Mouse (Mus musculus) limb, embryonic 15.5 days (tissue): ENCODE measurements at regions not wholly inside any gene's neighbourhood (a gene's known extent, or its start where the extent isn't known, plus 50 kb on each side); places are given as distances from the start of the nearest gene placed in this dataset.

Source experiments
- ATAC-seq: fragments of 200-750 bp; cut with Nextera tagmentation; 2 replicates; pipeline ENCODE4 v1.8.0; 2017; ENCODE audit warnings: low read depth, moderate TSS enrichment; ENCODE audit not compliant: insufficient number of reproducible peaks, low FRiP score, low TSS enrichment
- H3K27ac ChIP-seq: fragments of 300-500 bp; sonication (generic); 2 replicates; pipeline ENCODE4 v1.5.1; 2015; ENCODE audit warnings: moderate library complexity, mild to moderate bottlenecking, inconsistent platforms
- H3K27me3 ChIP-seq: fragments of 300-500 bp; sonication (generic); 2 replicates; pipeline ENCODE4 v1.6.1; 2015; ENCODE audit warnings: inconsistent platforms
- H3K36me3 ChIP-seq: fragments of 300-500 bp; sonication (generic); 2 replicates; pipeline ENCODE4 v1.6.1; 2015; ENCODE audit warnings: inconsistent platforms
- H3K4me1 ChIP-seq: fragments of 300-500 bp; sonication (generic); 2 replicates; pipeline ENCODE4 v1.6.1; 2015; ENCODE audit warnings: inconsistent platforms
- H3K4me2 ChIP-seq: fragments of 300-500 bp; sonication (generic); 2 replicates; pipeline ENCODE4 v1.6.1; 2015; ENCODE audit warnings: mild to moderate bottlenecking, inconsistent platforms
- H3K4me3 ChIP-seq: fragments of 300-500 bp; sonication (generic); 2 replicates; pipeline ENCODE4 v1.5.1; 2015; ENCODE audit warnings: mild to moderate bottlenecking, inconsistent platforms
- H3K9ac ChIP-seq: fragments of 300-500 bp; sonication (generic); 2 replicates; pipeline ENCODE4 v1.6.1; 2015; ENCODE audit warnings: inconsistent platforms
- H3K9me3 ChIP-seq: fragments of 300-500 bp; sonication (generic); 2 replicates; pipeline ENCODE4 v1.6.1; 2016; ENCODE audit warnings: inconsistent platforms
- WGBS: fragments of 180-500 bp; shearing (Covaris S2); methylation state at CpG from one replicate; pipeline ENCODE4 v1.1.7; 2015; 5-methylcytosine and 5-hydroxymethylcytosine counted together

GRCm38 (mm10) chr8:89605905-89606468, 562.0 kb upstream of the Sall1 start:
- Histone ChIP-seq H3K27me3 (no peaks in the 10 kb centered on the region), H3K4me2 (no peak overlapping the region), H3K4me3 (no peak overlapping the region), H3K36me3 (no peaks in the 10 kb centered on the region), H3K27ac (no peak overlapping the region), H3K9ac (no peak overlapping the region), H3K9me3 (no peaks in the 10 kb centered on the region), H3K4me1 (no peaks in the 10 kb centered on the region)
- 84% methylated on average over 4 of the region's 4 CpGs for WGBS
- ATAC-seq: no peak

DNA sequence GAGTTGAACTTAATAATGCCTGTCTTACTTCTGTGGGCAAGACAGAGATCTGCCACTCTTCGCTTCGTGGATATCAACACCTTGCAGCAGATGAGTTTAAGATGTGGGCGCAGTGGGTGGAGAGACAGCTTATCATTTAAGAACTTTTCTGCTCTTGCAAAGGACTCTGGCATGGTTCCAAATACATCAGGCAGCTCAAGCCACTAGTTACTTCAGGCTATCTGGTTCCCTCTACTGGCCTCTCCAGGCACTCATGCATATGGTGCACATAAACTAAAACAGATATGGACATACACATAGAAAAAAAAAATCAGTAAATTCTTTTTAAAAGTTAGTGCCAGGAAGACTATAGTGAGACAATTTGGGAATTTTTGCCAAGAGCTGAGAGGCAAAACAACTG, 560.5 kb upstream of the Sall1 start:
- Histone ChIP-seq H3K9me3 (no peaks in the 10 kb centered on the region), H3K4me3 (no peak overlapping the region), H3K4me1 (no peaks in the 10 kb centered on the region), H3K27ac (no peak overlapping the region), H3K36me3 (no peaks in the 10 kb centered on the region), H3K4me2 (no peak overlapping the region), H3K27me3 (no peaks in the 10 kb centered on the region), H3K9ac (no peak overlapping the region)
- ATAC-seq: no peak
- WGBS: 88% methylated on average over 3 of the region's 3 CpGs

DNA sequence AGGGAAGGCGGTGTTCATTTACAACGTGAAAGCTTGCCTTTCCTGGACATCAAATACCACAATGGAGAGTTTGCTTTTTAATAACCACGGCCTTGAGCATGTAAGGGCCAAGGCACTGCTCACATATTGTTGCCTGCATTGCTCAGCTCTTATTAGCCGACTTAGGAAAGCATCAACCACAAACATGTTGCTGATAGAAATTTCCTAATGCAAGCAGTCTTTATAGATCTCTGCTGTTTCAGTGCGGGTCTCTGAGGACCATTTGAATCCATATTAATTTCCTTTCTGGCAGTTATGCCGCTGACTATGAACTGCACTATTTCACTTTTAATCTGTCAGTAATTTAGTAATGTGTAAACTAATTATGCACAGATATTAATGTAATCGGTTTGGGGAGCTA, 552.4 kb upstream of the Sall1 start:
- Histone ChIP-seq H3K27me3 (0 out of 2 replicates have a peak, but pooled peaks cover 7% of the 10 kb centered on the region), H3K4me2 (no peak overlapping the region), H3K27ac (no peak overlapping the region), H3K4me3 (no peak overlapping the region), H3K4me1 (no peaks in the 10 kb centered on the region), H3K36me3 (no peaks in the 10 kb centered on the region), H3K9ac (no peak overlapping the region), H3K9me3 (no peaks in the 10 kb centered on the region)
- WGBS: 37% methylated on average over 7 of the region's 7 CpGs
- no peak for ATAC-seq

- H3K36me3 ChIP-seq: no peaks in the 10 kb centered on the region
- no peak overlapping the region for H3K4me2 ChIP-seq
- H3K4me1 ChIP-seq: no peaks in the 10 kb centered on the region
- no peak overlapping the region for H3K27ac ChIP-seq
- H3K4me3 ChIP-seq: no peak overlapping the region
- ATAC-seq: no peak
- H3K9ac ChIP-seq: no peak overlapping the region
- H3K9me3 ChIP-seq: no peaks in the 10 kb centered on the region
- H3K27me3 ChIP-seq: peaks cover 3% of the 10 kb centered on the region; the same call in 1 of the 2 replicates
Observed at GRCm38 (mm10) chr8:89583091-89583490, 539.1 kb upstream of the Sall1 start.

DNA sequence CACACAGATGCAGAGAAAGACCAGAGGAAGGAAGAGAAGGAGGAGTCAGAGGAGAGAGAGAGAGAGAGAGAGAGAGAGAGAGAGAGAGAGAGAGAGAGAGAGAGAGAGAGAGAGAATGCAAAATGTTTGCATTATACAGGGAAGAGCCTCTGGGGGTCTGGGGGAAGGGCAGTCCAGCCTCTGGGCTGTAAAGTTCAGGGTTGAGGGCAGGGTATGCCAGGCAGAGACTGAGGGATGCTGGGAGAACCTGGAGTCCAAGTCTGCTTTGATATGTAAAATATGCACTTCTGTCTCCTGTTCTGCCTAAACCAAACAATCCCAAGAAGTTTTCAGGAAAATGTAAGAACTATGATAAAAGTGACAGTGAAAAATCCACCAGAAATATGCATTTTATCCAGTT, 538.6 kb upstream of the Sall1 start:
- Histone ChIP-seq H3K9ac (no peak overlapping the region), H3K9me3 (no peaks in the 10 kb centered on the region), H3K27ac (no peak overlapping the region), H3K4me2 (no peak overlapping the region), H3K4me3 (no peak overlapping the region), H3K4me1 (no peaks in the 10 kb centered on the region), H3K27me3 (peaks cover 3% of the 10 kb centered on the region; the same call in 1 of the 2 replicates), H3K36me3 (no peaks in the 10 kb centered on the region)
- no peak for ATAC-seq

DNA sequence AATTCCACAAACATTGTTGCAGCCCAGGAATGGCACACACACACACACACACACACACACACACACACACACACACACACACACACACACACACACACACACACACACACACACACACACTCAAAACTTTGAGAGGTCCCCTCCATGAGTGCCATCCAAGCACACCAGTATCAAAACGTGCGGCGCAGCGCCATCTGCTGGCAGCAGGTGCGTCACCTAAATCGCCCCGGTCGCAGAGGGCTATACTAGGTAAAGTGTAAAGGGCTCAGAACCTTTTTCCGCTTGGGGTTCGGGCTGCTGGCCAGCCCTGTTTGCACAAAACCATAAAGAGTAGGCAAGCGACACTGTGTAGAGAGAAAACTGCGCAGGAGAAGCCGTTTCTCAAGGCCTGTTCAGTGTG, 527.9 kb upstream of the Sall1 start:
- H3K4me1 ChIP-seq: no peaks in the 10 kb centered on the region
- no peak overlapping the region for H3K4me3 ChIP-seq
- no peak for ATAC-seq
- H3K36me3 ChIP-seq: no peaks in the 10 kb centered on the region
- no peak overlapping the region for H3K4me2 ChIP-seq
- no peak overlapping the region for H3K9ac ChIP-seq
- no peaks in the 10 kb centered on the region for H3K9me3 ChIP-seq
- H3K27me3 ChIP-seq: peaks cover 45% of the 10 kb centered on the region
- 4% methylated on average over 13 of the region's 13 CpGs for WGBS
- no peak overlapping the region for H3K27ac ChIP-seq

GRCm38 (mm10) chr8:89570639-89571325, 526.8 kb upstream of the Sall1 start:
- no peaks in the 10 kb centered on the region for H3K36me3 ChIP-seq
- H3K27me3 ChIP-seq: peaks cover 52% of the 10 kb centered on the region
- no peaks in the 10 kb centered on the region for H3K9me3 ChIP-seq
- no peak overlapping the region for H3K9ac ChIP-seq
- H3K4me2 ChIP-seq: no peak overlapping the region
- no peak overlapping the region for H3K27ac ChIP-seq
- H3K4me3 ChIP-seq: no peak overlapping the region
- 37% methylated on average over 10 of the region's 10 CpGs for WGBS
- ATAC-seq: no peak
- no peaks in the 10 kb centered on the region for H3K4me1 ChIP-seq

DNA sequence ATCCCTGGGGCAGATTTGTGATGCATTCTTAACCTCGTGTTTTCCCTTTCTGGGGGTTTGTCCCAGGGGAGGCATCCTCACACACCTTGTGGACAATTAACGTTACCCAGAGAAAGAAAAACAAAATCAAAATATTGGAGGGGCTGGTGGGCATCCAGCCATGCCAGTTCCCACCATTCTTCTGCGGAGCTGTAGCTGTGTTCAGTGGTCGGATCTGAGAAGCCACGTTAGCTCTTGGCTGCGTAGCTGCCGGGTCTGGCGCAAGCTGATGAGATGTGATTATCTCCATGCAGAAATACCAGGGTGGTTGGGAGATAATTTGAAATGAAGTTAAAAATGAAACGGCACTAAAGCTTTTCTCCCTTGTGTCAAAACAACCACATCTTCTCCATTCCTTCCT, 525.4 kb upstream of the Sall1 start:
- no peaks in the 10 kb centered on the region for H3K9me3 ChIP-seq
- H3K4me2 ChIP-seq: no peak overlapping the region
- no peaks in the 10 kb centered on the region for H3K4me1 ChIP-seq
- H3K4me3 ChIP-seq: no peak overlapping the region
- H3K36me3 ChIP-seq: no peaks in the 10 kb centered on the region
- ATAC-seq: no peak
- H3K9ac ChIP-seq: no peak overlapping the region
- H3K27me3 ChIP-seq: peaks cover 60% of the 10 kb centered on the region
- H3K27ac ChIP-seq: no peak overlapping the region
- WGBS: 69% methylated on average over 9 of the region's 9 CpGs

- H3K4me2 ChIP-seq: no peak overlapping the region
- ATAC-seq: no peak
- H3K27ac ChIP-seq: no peak overlapping the region
- H3K9me3 ChIP-seq: no peaks in the 10 kb centered on the region
- H3K27me3 ChIP-seq: peaks cover 62% of the 10 kb centered on the region
- H3K4me1 ChIP-seq: no peaks in the 10 kb centered on the region
- H3K4me3 ChIP-seq: no peak overlapping the region
- WGBS: 67% methylated on average over 7 of the region's 7 CpGs
- H3K36me3 ChIP-seq: no peaks in the 10 kb centered on the region
- no peak overlapping the region for H3K9ac ChIP-seq
Observed at GRCm38 (mm10) chr8:89568641-89569040, 524.7 kb upstream of the Sall1 start.

DNA sequence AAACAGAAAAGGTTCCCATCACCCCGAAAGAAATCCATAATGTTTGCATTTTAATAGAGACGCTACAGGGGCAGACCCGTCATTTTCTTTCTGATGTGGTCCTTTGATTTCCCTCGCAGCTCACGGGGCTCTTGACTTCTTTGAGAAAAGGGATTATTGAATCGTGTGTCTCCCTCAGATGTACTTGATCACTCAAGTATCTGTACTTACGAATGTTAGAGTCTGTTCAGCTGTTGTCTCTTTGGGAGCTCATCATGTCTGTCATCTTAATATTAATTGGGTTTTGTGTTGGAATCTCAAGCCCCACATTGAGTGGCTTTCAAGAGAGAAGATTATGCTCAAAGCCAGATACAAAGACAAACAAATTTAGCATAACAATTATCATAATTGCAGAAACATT, 523.0 kb upstream of the Sall1 start:
- WGBS: 56% methylated on average over 7 of the region's 7 CpGs
- Histone ChIP-seq H3K9me3 (no peaks in the 10 kb centered on the region), H3K4me3 (no peak overlapping the region), H3K4me2 (no peak overlapping the region), H3K9ac (no peak overlapping the region), H3K4me1 (no peaks in the 10 kb centered on the region), H3K27me3 (peaks cover 49% of the 10 kb centered on the region), H3K36me3 (no peaks in the 10 kb centered on the region), H3K27ac (no peak overlapping the region)
- ATAC-seq: no peak

DNA sequence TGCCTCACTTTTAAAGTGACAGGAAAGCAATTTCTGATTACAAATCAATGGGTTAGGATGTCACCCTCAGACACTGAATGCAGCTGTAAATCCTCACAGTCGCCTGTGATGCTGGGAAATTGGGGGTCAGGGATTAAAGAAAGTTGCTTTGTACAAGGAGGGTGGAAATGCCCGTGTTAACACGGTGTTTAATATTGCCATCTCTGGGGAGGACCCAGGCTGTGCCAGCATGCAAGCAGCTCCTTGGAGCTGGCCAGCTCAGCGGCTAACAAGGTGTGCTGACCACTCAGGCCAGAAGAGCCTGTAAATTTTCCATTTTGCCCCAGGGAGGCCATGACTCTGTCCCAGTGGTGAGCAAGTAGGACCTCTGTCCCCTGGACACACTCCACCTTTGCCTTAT, 522.5 kb upstream of the Sall1 start:
- no peak overlapping the region for H3K27ac ChIP-seq
- no peaks in the 10 kb centered on the region for H3K9me3 ChIP-seq
- 16% methylated on average over 4 of the region's 4 CpGs for WGBS
- H3K4me3 ChIP-seq: no peak overlapping the region
- H3K4me2 ChIP-seq: no peak overlapping the region
- ATAC-seq: no peak
- no peak overlapping the region for H3K9ac ChIP-seq
- no peaks in the 10 kb centered on the region for H3K4me1 ChIP-seq
- peaks cover 47% of the 10 kb centered on the region for H3K27me3 ChIP-seq
- no peaks in the 10 kb centered on the region for H3K36me3 ChIP-seq

DNA sequence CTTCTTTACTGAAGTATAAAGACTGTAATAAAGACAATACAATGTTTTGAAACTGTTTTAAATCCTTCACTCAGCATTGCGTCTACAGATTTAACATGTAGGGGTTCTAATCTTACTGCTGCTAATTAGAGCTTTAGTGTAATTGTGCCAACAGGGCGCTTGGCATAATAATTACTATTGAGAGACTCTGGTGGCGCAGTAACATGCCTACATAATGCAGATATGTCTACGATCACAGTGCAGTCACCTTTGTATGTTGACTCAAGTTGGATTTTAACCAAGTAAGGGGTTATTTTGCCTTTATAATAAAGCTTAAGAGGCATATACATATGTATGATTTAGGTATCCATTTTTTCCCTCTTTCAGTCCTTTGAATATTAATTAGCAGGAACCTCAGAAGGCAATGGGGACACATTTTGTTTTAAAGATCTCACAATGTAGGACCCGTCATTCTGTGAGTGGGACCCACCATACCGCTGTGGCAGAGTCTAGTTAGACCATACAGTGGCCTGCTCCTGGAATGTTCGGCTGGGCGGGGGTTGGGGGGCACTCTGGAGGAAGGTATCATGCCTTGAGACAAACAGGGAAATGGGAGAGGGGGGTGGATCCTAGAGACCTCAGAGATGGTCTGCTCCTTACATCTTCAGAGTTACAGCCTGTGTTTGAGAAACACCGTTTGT, 521.3 kb upstream of the Sall1 start:
- Histone ChIP-seq H3K4me3 (no peak overlapping the region), H3K4me1 (no peaks in the 10 kb centered on the region), H3K9ac (no peak overlapping the region), H3K36me3 (no peaks in the 10 kb centered on the region), H3K27me3 (peaks cover 52% of the 10 kb centered on the region), H3K9me3 (no peaks in the 10 kb centered on the region), H3K27ac (no peak overlapping the region), H3K4me2 (no peak overlapping the region)
- 74% methylated on average over 9 of the region's 9 CpGs for WGBS
- no peak for ATAC-seq
